Mouse (Mus musculus) kidney, adult 2 months (tissue): ENCODE measurements at regions not wholly inside any gene's neighbourhood (a gene's known extent, or its start where the extent isn't known, plus 50 kb on each side); places are given as distances from the start of the nearest gene placed in this dataset.

Experiments used
- DNase-seq: peaks from one replicate; pipeline ENCODE4 v3.0.0; 2021
- H3K27ac ChIP-seq: fragments of 200-500 bp; 2 replicates; pipeline ENCODE4 v1.5.1; 2012; ENCODE audit warnings: low read depth, low read length, control low read depth, inconsistent platforms; ENCODE audit not compliant: insufficient read depth
- H3K27me3 ChIP-seq: fragments of 200-500 bp; replicated peaks from 2 replicates; pipeline ENCODE4 v1.6.1; 2012; ENCODE audit warnings: mild to moderate bottlenecking, moderate library complexity, low read length, inconsistent platforms; ENCODE audit not compliant: control insufficient read depth, insufficient read depth
- H3K36me3 ChIP-seq: fragments of 200-500 bp; 2 replicates; pipeline ENCODE4 v1.6.1; 2012; ENCODE audit warnings: mild to moderate bottlenecking, moderate library complexity, low read length, inconsistent platforms; ENCODE audit not compliant: control insufficient read depth, insufficient read depth
- H3K4me1 ChIP-seq: fragments of 200-500 bp; 2 replicates; pipeline ENCODE4 v1.6.1; 2011; ENCODE audit warnings: low read length; ENCODE audit not compliant: control insufficient read depth, insufficient read depth
- H3K4me3 ChIP-seq: fragments of 200-500 bp; 2 replicates; pipeline ENCODE4 v1.5.1; 2011; ENCODE audit warnings: mild to moderate bottlenecking, low read depth, low read length, control low read depth; ENCODE audit not compliant: insufficient read depth
- CTCF ChIP-seq: fragments of 200-500 bp; conservative IDR thresholded peaks from 2 replicates; pipeline ENCODE4 v1.5.1; 2011; ENCODE audit warnings: low read depth, mild to moderate bottlenecking, control low read depth, low read length, moderate library complexity, mixed read lengths; ENCODE audit not compliant: insufficient read depth, insufficient read length
- POLR2A ChIP-seq: fragments of 200-500 bp; IDR thresholded peaks from one replicate; pipeline ENCODE4 v1.6.1; 2011; ENCODE audit warnings: low read depth, low read length, control low read depth
- WGBS: fragments of 180-500 bp; shearing (Covaris S2); methylation state at CpG from one replicate; pipeline ENCODE4 v1.1.7; 2018; 5-methylcytosine and 5-hydroxymethylcytosine counted together

- Histone ChIP-seq H3K36me3 (no peaks in the 10 kb centered on the region), H3K27ac (no peak overlapping the region), H3K27me3 (no peaks in the 10 kb centered on the region; the same call in 1 of the 2 replicates), H3K4me1 (0 out of 2 replicates have a peak, but pooled peaks cover 3% of the 10 kb centered on the region), H3K4me3 (no peak overlapping the region)
- 78% methylated on average over 1 of the region's 1 CpGs for WGBS
- no peak for DNase-seq
- TF ChIP-seq POLR2A = no peak
- TF ChIP-seq CTCF = no peak
Measured at GRCm38 (mm10) chr2:148233691-148234300, 161.3 kb upstream of the Sstr4 start.

GRCm38 (mm10) chr2:148237121-148237520 is 158.0 kb upstream of the Sstr4 start:
- no peak overlapping the region for H3K27ac ChIP-seq

GRCm38 (mm10) chr2:148239046-148239445 is 156.1 kb upstream of the Sstr4 start:
- Histone ChIP-seq H3K4me3 (no peak overlapping the region), H3K27me3 (no peaks in the 10 kb centered on the region; the same call in 1 of the 2 replicates), H3K4me1 (0 out of 2 replicates have a peak, but pooled peaks cover 6% of the 10 kb centered on the region), H3K27ac (no peak overlapping the region), H3K36me3 (no peaks in the 10 kb centered on the region)
- TF ChIP-seq CTCF = no peak
- TF ChIP-seq POLR2A = no peak
- 34% methylated on average over 3 of the region's 3 CpGs for WGBS
- no peak for DNase-seq

More at GRCm38 (mm10) chr2:148237121-148237520, 158.0 kb upstream of the Sstr4 start:
- no peak for TF ChIP-seq CTCF
- no peak for TF ChIP-seq POLR2A
- H3K36me3 ChIP-seq = no peaks in the 10 kb centered on the region
- WGBS = 75% methylated on average over 4 of the region's 4 CpGs
- H3K4me3 ChIP-seq = no peak overlapping the region
- peak; percentile 12 for DNase-seq
- H3K4me1 ChIP-seq = 0 out of 2 replicates have a peak, but pooled peaks cover 6% of the 10 kb centered on the region
- H3K27me3 ChIP-seq = no peaks in the 10 kb centered on the region

- peak; percentile 43 for DNase-seq
- 27% methylated on average over 4 of the region's 4 CpGs for WGBS
- TF ChIP-seq POLR2A (no peak), CTCF (no peak)
- H3K4me3 ChIP-seq = no peak overlapping the region
- H3K36me3 ChIP-seq = no peaks in the 10 kb centered on the region
- H3K4me1 ChIP-seq = 0 out of 2 replicates have a peak, but pooled peaks cover 6% of the 10 kb centered on the region
- peak overlapping the region; percentile 16; the same call in 1 of the 2 replicates for H3K27ac ChIP-seq
- H3K27me3 ChIP-seq = no peaks in the 10 kb centered on the region; the same call in 1 of the 2 replicates
Measured at GRCm38 (mm10) chr2:148242242-148242641, 152.9 kb upstream of the Sstr4 start.

GRCm38 (mm10) chr2:148245575-148245974 is 149.6 kb upstream of the Sstr4 start:
- TF ChIP-seq CTCF = no peak
- TF ChIP-seq POLR2A = no peak
- Histone ChIP-seq H3K36me3 (no peaks in the 10 kb centered on the region), H3K27me3 (no peaks in the 10 kb centered on the region; the same call in 1 of the 2 replicates), H3K27ac (no peak overlapping the region), H3K4me1 (no peaks in the 10 kb centered on the region), H3K4me3 (no peak overlapping the region)
- 62% methylated on average over 2 of the region's 2 CpGs for WGBS
- DNase-seq = no peak

- no peak for DNase-seq
- H3K4me3 ChIP-seq = no peak overlapping the region
- no peak for TF ChIP-seq CTCF
- no peak for TF ChIP-seq POLR2A
- no peaks in the 10 kb centered on the region for H3K27me3 ChIP-seq
- no peaks in the 10 kb centered on the region for H3K4me1 ChIP-seq
- H3K36me3 ChIP-seq = no peaks in the 10 kb centered on the region
- no peak overlapping the region for H3K27ac ChIP-seq
- WGBS = 91% methylated on average over 1 of the region's 1 CpGs
Measured at GRCm38 (mm10) chr2:148250902-148251301, 144.2 kb upstream of the Sstr4 start.

GRCm38 (mm10) chr2:148255662-148256061 is 139.5 kb upstream of the Sstr4 start:
- Histone ChIP-seq H3K27me3 (no peaks in the 10 kb centered on the region), H3K4me1 (no peaks in the 10 kb centered on the region), H3K27ac (no peak overlapping the region), H3K36me3 (no peaks in the 10 kb centered on the region), H3K4me3 (no peak overlapping the region)
- TF ChIP-seq CTCF = no peak
- no peak for TF ChIP-seq POLR2A
- no peak for DNase-seq
